Mouse (Mus musculus): ENCODE results near the gene Olfr976. TPM values are rescaled to one million over a fixed set of nuclear protein-coding genes. Genes with fewer than 3 reads are reported as not detected.
"Not testable (repeated sequence)": the region's sequence is repeated elsewhere in the genome, so short reads cannot be mapped to it uniquely, and the experiment has no call there.

Olfr976 gene
- total RNA-seq (2014; rRNA removed; ENCODE audit: low replicate concordance) = not detected in 2 replicates
- not detected in 2 replicates for polyA plus RNA-seq (2015; fragmentation: Nextera tagmentation; extraction: Ambion mirVana)

DNA sequence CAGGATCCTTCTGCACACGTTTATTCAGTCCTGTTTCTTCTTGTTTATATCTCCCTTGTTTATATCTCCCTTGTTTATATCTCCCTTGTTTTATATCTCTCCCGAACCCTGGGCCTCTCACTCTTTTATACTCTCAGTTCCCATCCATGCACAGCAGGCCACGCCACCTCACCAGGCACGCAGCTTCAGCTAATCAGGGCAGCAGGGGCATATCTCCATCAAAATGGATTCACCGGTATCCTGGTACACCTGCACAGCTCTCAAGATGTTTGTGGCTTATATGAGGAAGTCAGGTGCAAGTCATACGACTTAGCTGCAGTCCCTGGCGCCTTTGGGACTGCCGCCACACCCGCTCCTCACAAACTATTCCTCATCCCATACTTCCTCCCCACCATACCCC is at the start of gene Olfr976:
Olfr976 (minus strand) TSS at position 101 of the 400 bp plus-strand sequence.
- not testable (repeated sequence) for H3K4me3 ChIP-seq (ENCODE audit: low read depth, low read length); H3K9ac ChIP-seq (replicated peaks; ENCODE audit: low read depth, low read length); ATAC-seq (ENCODE audit: insufficient read depth, low read depth); H3K27me3 ChIP-seq (ENCODE audit: control insufficient read depth, insufficient read depth, low read length); H3K9me3 ChIP-seq (replicated peaks; ENCODE audit: control insufficient read depth, low read length); H3K4me2 ChIP-seq (ENCODE audit: low read depth, low read length); H3K36me3 ChIP-seq (replicated peaks; ENCODE audit: control insufficient read depth, insufficient read depth, low read length); H3K4me1 ChIP-seq (ENCODE audit: control insufficient read depth, insufficient read depth); DNase-seq (ENCODE audit: low spot score); H3K27ac ChIP-seq (ENCODE audit: low read depth)
- WGBS = 75% methylated on average over 6 of the region's 9 CpGs

DNA sequence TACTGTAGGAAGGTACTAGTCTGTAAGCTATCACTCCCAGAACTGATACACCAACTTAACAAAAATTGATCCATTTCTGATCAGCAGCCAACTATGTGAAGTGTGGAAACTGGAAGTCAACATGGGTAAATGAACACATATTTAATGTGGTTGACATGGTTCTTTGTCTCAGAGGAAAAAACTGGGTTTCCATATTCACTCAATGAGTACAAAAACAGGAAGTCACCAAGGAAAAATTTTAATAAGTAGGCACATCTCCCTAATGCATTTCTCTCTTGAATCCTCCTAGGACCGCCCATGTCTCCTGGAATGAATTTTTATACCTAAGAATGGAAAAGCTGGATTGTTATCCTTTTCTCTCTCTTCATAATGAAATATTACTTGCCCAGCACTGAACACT is 48.5 kb upstream of the Olfr976 start, which contains the start of gene Olfr980:
Olfr980 (minus strand) TSS at position 101 of the 400 bp plus-strand sequence.
- Histone ChIP-seq H3K27me3 (ENCODE audit: control insufficient read depth, insufficient read depth, low read length) (no peaks in the 10 kb centered on the region), H3K9ac (replicated peaks; ENCODE audit: low read depth, low read length) (no peak within 1 kb of the TSS), H3K4me1 (ENCODE audit: control insufficient read depth, insufficient read depth) (no peaks in the 10 kb centered on the region), H3K27ac (ENCODE audit: low read depth) (no peak within 1 kb of the TSS), H3K9me3 (replicated peaks; ENCODE audit: control insufficient read depth, low read length) (no peaks in the 10 kb centered on the region), H3K36me3 (replicated peaks; ENCODE audit: control insufficient read depth, insufficient read depth, low read length) (no peaks in the 10 kb centered on the region), H3K4me3 (ENCODE audit: low read depth, low read length) (no peak within 1 kb of the TSS), H3K4me2 (ENCODE audit: low read depth, low read length) (no peak within 1 kb of the TSS)
- no peak for ATAC-seq (ENCODE audit: insufficient read depth, low read depth)
- TF ChIP-seq EP300 (IDR thresholded peaks at IDR 0.05; ENCODE audit: low read depth) = no peak
- TF ChIP-seq CTCF (IDR thresholded peaks at IDR 0.05; ENCODE audit: low read depth) = no peak
- DNase-seq (ENCODE audit: low spot score) = no peak
- WGBS = 70% methylated on average over 1 of the region's 1 CpGs

DNA sequence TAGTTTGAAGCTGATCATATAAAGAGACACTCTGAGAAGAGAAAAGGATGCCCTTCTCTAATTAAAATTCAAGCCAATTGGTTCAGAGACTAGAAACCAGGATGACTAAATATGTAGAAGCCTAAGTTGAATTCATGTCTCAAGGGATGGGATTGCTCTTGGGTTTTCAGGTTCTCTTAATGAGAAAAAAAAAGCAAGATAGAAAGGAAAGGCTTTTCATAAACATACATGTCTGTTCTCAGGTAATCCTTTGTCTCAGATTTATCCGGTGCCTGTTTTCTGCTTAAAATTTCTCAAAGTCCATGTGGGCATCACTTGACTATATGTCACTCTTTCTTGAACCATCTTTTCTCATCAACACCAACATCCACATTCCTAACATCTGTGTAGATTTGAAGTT is 42.4 kb upstream of the Olfr976 start, which contains the start of gene Olfr979:
Olfr979 (minus strand) TSS at position 101 of the 400 bp plus-strand sequence.
- no peaks in the 10 kb centered on the region for H3K9me3 ChIP-seq (replicated peaks; ENCODE audit: control insufficient read depth, low read length)
- no peaks in the 10 kb centered on the region for H3K4me1 ChIP-seq (ENCODE audit: control insufficient read depth, insufficient read depth)
- WGBS = 92% methylated on average over 1 of the region's 1 CpGs
- H3K27me3 ChIP-seq (ENCODE audit: control insufficient read depth, insufficient read depth, low read length) = no peaks in the 10 kb centered on the region
- ATAC-seq (ENCODE audit: insufficient read depth, low read depth) = no peak
- H3K4me3 ChIP-seq (ENCODE audit: low read depth, low read length) = no peak within 1 kb of the TSS
- DNase-seq (ENCODE audit: low spot score) = no peak
- H3K9ac ChIP-seq (replicated peaks; ENCODE audit: low read depth, low read length) = no peak within 1 kb of the TSS
- no peak within 1 kb of the TSS for H3K27ac ChIP-seq (ENCODE audit: low read depth)
- H3K4me2 ChIP-seq (ENCODE audit: low read depth, low read length) = no peak within 1 kb of the TSS
- TF ChIP-seq EP300 (IDR thresholded peaks at IDR 0.05; ENCODE audit: low read depth) = no peak
- no peaks in the 10 kb centered on the region for H3K36me3 ChIP-seq (replicated peaks; ENCODE audit: control insufficient read depth, insufficient read depth, low read length)

DNA sequence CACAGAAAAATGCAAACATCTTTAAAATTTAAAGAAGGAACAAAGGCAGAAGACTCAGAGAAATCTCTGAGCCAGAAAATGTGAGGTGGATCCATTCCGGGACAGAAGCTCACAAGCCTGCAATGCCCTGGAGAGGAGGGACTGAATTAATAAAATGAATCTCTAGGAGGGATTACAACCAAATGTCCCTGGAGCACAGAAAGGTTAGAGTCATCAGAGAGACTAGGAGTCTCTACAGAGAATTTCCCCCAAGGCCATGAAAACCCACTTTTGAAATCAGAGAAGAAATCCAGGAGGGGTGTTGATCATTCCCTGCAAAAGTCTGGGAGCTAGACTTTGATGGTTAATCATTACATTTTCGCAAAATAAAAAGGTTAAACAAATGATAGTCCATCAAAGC is 30.9 kb upstream of the Olfr976 start, which contains the start of gene Olfr978:
Olfr978 (plus strand) TSS at position 301 of the 400 bp plus-strand sequence.
- H3K4me1 ChIP-seq (ENCODE audit: control insufficient read depth, insufficient read depth) = no peaks in the 10 kb centered on the region
- ATAC-seq (ENCODE audit: insufficient read depth, low read depth) (no peak), DNase-seq (ENCODE audit: low spot score) (no peak)
- no peaks in the 10 kb centered on the region for H3K9me3 ChIP-seq (replicated peaks; ENCODE audit: control insufficient read depth, low read length)
- no peak within 1 kb of the TSS for H3K9ac ChIP-seq (replicated peaks; ENCODE audit: low read depth, low read length)
- H3K36me3 ChIP-seq (replicated peaks; ENCODE audit: control insufficient read depth, insufficient read depth, low read length) = no peaks in the 10 kb centered on the region
- no peak for TF ChIP-seq CTCF (IDR thresholded peaks at IDR 0.05; ENCODE audit: low read depth)
- no peak for TF ChIP-seq EP300 (IDR thresholded peaks at IDR 0.05; ENCODE audit: low read depth)
- no peak within 1 kb of the TSS for H3K27ac ChIP-seq (ENCODE audit: low read depth)
- WGBS = 79% methylated on average over 2 of the region's 2 CpGs
- H3K4me2 ChIP-seq (ENCODE audit: low read depth, low read length) = no peak within 1 kb of the TSS
- H3K27me3 ChIP-seq (ENCODE audit: control insufficient read depth, insufficient read depth, low read length) = no peaks in the 10 kb centered on the region
- no peak within 1 kb of the TSS for H3K4me3 ChIP-seq (ENCODE audit: low read depth, low read length)

DNA sequence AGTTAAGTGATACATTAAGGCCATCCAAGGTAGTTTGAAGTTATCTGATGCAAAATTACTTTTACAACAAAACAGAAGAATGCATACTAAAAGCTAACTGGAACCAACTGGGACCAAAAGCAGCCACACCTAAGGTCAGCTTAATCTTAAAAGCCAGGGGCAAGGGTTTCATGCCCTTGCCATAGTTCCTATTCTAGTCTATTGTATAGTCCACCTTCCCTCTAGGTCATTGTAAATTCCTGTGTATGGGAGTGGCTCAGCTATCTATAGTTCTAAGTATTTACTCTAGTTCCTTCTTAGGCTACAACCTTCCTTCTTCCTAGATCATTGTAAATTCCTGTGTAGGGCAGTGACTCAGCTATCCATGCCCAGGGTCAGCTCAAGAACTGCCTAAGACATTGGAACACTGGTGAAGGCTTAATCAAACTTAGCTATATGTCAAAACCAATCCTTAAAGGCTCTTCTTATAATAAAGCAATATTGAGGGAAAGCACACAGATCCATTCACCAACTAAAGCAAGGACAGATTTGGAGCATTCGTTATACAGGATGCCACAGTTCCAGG is 15.7 kb upstream of the Olfr976 start:
- not testable (repeated sequence) for H3K9me3 ChIP-seq (replicated peaks; ENCODE audit: control insufficient read depth, low read length); DNase-seq (ENCODE audit: low spot score); H3K27me3 ChIP-seq (ENCODE audit: control insufficient read depth, insufficient read depth, low read length); H3K4me3 ChIP-seq (ENCODE audit: low read depth, low read length); H3K9ac ChIP-seq (replicated peaks; ENCODE audit: low read depth, low read length); H3K27ac ChIP-seq (ENCODE audit: low read depth); ATAC-seq (ENCODE audit: insufficient read depth, low read depth); H3K36me3 ChIP-seq (replicated peaks; ENCODE audit: control insufficient read depth, insufficient read depth, low read length); H3K4me2 ChIP-seq (ENCODE audit: low read depth, low read length); H3K4me1 ChIP-seq (ENCODE audit: control insufficient read depth, insufficient read depth)
- WGBS = 72% methylated on average over 1 of the region's 1 CpGs

DNA sequence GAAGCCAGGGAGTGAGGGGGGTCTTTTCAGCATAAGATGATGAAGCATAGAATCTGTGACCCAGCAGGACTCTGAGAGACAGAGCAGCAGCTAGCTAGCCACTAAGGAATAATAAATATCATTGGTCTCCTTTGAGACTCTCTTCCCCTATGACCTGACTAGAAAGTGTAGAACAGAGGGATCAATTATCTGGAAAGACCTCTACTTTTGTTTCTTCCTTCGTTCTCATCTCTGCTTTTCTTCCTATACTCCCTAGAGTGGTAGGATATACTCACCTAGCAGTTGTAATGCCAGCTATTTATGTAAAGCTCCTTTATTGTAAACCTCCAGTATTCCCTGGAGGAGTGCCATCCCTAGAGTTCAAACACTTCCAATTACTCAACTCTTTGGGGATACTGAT is 9.0 kb downstream of the Olfr976 start, which contains the start of gene Olfr975:
Olfr975 (minus strand) TSS at position 101 of the 400 bp plus-strand sequence.
- TF ChIP-seq EP300 (IDR thresholded peaks at IDR 0.05; ENCODE audit: low read depth) (no peak), CTCF (IDR thresholded peaks at IDR 0.05; ENCODE audit: low read depth) (no peak)
- no peak within 1 kb of the TSS for H3K4me2 ChIP-seq (ENCODE audit: low read depth, low read length)
- 44% methylated on average over 1 of the region's 1 CpGs for WGBS
- no peaks in the 10 kb centered on the region for H3K27me3 ChIP-seq (ENCODE audit: control insufficient read depth, insufficient read depth, low read length)
- H3K4me3 ChIP-seq (ENCODE audit: low read depth, low read length) = no peak within 1 kb of the TSS
- no peak within 1 kb of the TSS for H3K27ac ChIP-seq (ENCODE audit: low read depth)
- no peaks in the 10 kb centered on the region for H3K9me3 ChIP-seq (replicated peaks; ENCODE audit: control insufficient read depth, low read length)
- H3K9ac ChIP-seq (replicated peaks; ENCODE audit: low read depth, low read length) = no peak within 1 kb of the TSS
- ATAC-seq (ENCODE audit: insufficient read depth, low read depth) (no peak), DNase-seq (ENCODE audit: low spot score) (no peak)
- H3K36me3 ChIP-seq (replicated peaks; ENCODE audit: control insufficient read depth, insufficient read depth, low read length) = no peaks in the 10 kb centered on the region
- no peaks in the 10 kb centered on the region for H3K4me1 ChIP-seq (ENCODE audit: control insufficient read depth, insufficient read depth)

Data from heart, postnatal 0 days (tissue).